Mouse (Mus musculus) retina, adult 2 months (tissue): ENCODE results near the gene Smlr1.

Experiments used
- DNase-seq: peaks from one replicate; pipeline ENCODE4 v3.0.0-alpha.2; 2012; ENCODE audit warnings: low read depth, low spot score

Smlr1 gene

GRCm38 (mm10) chr10:25535891-25536331, at the start of gene Smlr1:
Gene Smlr1 (minus strand): TSS chr10:25536267.
- no peak for DNase-seq

GRCm38 (mm10) chr10:25584899-25585298, 48.8 kb upstream of the Smlr1 start:
- DNase-seq, result no peak

- DNase-seq, result no peak
Measured at GRCm38 (mm10) chr10:25580066-25580465, 44.0 kb upstream of the Smlr1 start.

GRCm38 (mm10) chr10:25571319-25572240, 35.5 kb upstream of the Smlr1 start:
- DNase-seq, result no peak

- DNase-seq, result no peak
Measured at GRCm38 (mm10) chr10:25552936-25553335, 16.9 kb upstream of the Smlr1 start.

- DNase-seq, result no peak
Measured at GRCm38 (mm10) chr10:25541097-25541496, 5.0 kb upstream of the Smlr1 start.

GRCm38 (mm10) chr10:25539771-25540168, 3.7 kb upstream of the Smlr1 start:
- no peak for DNase-seq

GRCm38 (mm10) chr10:25539146-25539770, 3.2 kb upstream of the Smlr1 start:
- DNase-seq, result no peak

GRCm38 (mm10) chr10:25538738-25539137, 2.7 kb upstream of the Smlr1 start:
- no peak for DNase-seq

GRCm38 (mm10) chr10:25536621-25537020, 554 bp upstream of the Smlr1 start:
- DNase-seq, result no peak

GRCm38 (mm10) chr10:25534467-25534866, 1.6 kb downstream of the Smlr1 start:
- no peak for DNase-seq

- DNase-seq, result no peak
Measured at GRCm38 (mm10) chr10:25533513-25534246, 2.4 kb downstream of the Smlr1 start.

- no peak for DNase-seq
Measured at GRCm38 (mm10) chr10:25533105-25533504, 3.0 kb downstream of the Smlr1 start.

GRCm38 (mm10) chr10:25531335-25531734, 4.7 kb downstream of the Smlr1 start:
- DNase-seq, result no peak

- DNase-seq, result no peak
Measured at GRCm38 (mm10) chr10:25527126-25527525, 8.9 kb downstream of the Smlr1 start.

- no peak for DNase-seq
Measured at GRCm38 (mm10) chr10:25526622-25527021, 9.4 kb downstream of the Smlr1 start.

- no peak for DNase-seq
Measured at GRCm38 (mm10) chr10:25526156-25526555, 9.9 kb downstream of the Smlr1 start.

- DNase-seq, result no peak
Measured at GRCm38 (mm10) chr10:25523727-25524126, 12.3 kb downstream of the Smlr1 start.

- no peak for DNase-seq
Measured at GRCm38 (mm10) chr10:25520428-25520827, 15.6 kb downstream of the Smlr1 start.

- no peak for DNase-seq
Measured at GRCm38 (mm10) chr10:25519954-25520353, 16.1 kb downstream of the Smlr1 start.

GRCm38 (mm10) chr10:25513821-25514220, 22.2 kb downstream of the Smlr1 start:
- no peak for DNase-seq

- no peak for DNase-seq
Measured at GRCm38 (mm10) chr10:25503250-25503649, 32.8 kb downstream of the Smlr1 start.
